Mouse (Mus musculus): ENCODE measurements around the gene Gfm2. TPM values are rescaled to one million over a fixed set of nuclear protein-coding genes. Genes with fewer than 3 reads are reported as not detected.

Gene Gfm2
- polyA plus RNA-seq, 1 experiment, result 31.1 TPM

DNA sequence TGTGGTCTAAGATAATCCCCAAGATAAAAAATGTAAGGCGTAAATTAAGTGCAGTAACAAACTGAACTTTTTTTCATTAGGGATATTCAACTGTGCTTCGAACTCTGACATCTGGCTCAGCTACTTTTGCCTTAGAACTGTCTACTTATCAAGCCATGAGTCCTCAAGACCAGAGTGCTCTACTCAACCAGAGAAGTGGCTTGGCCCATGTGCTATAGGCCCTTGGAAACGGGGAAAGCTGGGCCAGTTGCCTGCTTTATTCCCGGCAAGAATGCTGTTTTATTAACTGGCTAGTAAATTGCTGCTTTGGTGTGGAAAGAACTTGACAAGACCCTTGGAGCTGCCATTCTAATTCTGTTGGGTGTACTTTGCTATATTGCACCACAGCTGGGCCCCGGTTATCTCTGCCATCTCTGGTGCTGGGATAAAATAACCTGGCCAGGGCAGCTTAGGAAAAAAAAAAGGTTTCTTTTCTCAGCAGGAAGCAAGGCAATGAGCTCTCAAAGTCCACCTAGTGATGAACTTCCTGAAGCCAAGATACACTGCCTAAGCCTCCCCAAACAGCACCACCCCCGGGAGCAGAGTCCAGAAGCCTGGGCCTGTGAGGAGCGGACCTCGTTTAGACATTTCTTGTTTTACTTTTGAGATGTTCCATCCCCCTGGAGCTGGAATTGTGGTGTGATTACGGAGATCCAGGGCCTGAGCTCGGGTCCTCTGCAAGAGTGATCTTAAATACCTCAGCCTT lies 38.0 kb downstream of the Gfm2 start:
- no peak overlapping the region for H3K27ac ChIP-seq (ENCODE audit: control insufficient read depth, insufficient read depth, low read length)
- H3K36me3 ChIP-seq (ENCODE audit: control insufficient read depth, insufficient read depth, low read length), result peaks cover 67% of the 10 kb centered on the region
- no peak overlapping the region for H3K4me3 ChIP-seq (ENCODE audit: control insufficient read depth, insufficient read depth, low read length)
- DNase-seq, result no peak
- H3K4me1 ChIP-seq (replicated peaks; ENCODE audit: control insufficient read depth, insufficient read depth, low read length), result no peaks in the 10 kb centered on the region
- TF ChIP-seq CTCF (IDR thresholded peaks at IDR 0.05; ENCODE audit: borderline replicate concordance, control insufficient read depth, extremely low read depth, insufficient read depth, low read length, poor library complexity) (no peak), POLR2A (IDR thresholded peaks at IDR 0.05; ENCODE audit: control insufficient read depth, extremely low read depth, insufficient read depth, low read length, poor library complexity) (no peak)
- H3K27me3 ChIP-seq (ENCODE audit: control insufficient read depth, insufficient read depth, low read length), result no peaks in the 10 kb centered on the region
- 91% methylated on average over 10 of the region's 10 CpGs for WGBS

DNA sequence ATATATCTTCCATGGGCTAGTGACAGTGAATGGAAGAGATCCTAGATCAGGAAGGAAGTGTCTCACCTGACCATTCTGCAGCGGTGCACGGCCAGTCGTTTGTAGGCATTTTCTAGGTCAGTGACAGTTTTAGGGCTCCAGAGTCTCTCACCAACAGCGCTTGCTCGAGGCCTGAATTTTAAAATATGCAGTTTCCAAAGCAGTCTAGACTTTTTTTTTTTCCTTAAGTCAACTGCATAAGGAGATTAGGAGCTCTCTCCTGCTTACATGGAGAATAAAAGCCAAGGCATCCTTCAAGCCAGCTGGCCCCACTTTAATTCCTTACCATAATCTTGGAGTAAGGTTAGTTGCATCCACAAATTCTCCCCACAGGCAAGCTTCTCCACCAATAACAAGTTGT lies 39.0 kb downstream of the Gfm2 start:
- TF ChIP-seq POLR2A (IDR thresholded peaks at IDR 0.05; ENCODE audit: control insufficient read depth, extremely low read depth, insufficient read depth, low read length, poor library complexity), result no peak
- no peak for TF ChIP-seq CTCF (IDR thresholded peaks at IDR 0.05; ENCODE audit: borderline replicate concordance, control insufficient read depth, extremely low read depth, insufficient read depth, low read length, poor library complexity)
- Histone ChIP-seq H3K27ac (ENCODE audit: control insufficient read depth, insufficient read depth, low read length) (no peak overlapping the region), H3K4me1 (replicated peaks; ENCODE audit: control insufficient read depth, insufficient read depth, low read length) (no peaks in the 10 kb centered on the region), H3K27me3 (ENCODE audit: control insufficient read depth, insufficient read depth, low read length) (no peaks in the 10 kb centered on the region), H3K36me3 (ENCODE audit: control insufficient read depth, insufficient read depth, low read length) (peaks cover 67% of the 10 kb centered on the region), H3K4me3 (ENCODE audit: control insufficient read depth, insufficient read depth, low read length) (no peak overlapping the region)
- 90% methylated on average over 5 of the region's 5 CpGs for WGBS
- DNase-seq, result no peak

DNA sequence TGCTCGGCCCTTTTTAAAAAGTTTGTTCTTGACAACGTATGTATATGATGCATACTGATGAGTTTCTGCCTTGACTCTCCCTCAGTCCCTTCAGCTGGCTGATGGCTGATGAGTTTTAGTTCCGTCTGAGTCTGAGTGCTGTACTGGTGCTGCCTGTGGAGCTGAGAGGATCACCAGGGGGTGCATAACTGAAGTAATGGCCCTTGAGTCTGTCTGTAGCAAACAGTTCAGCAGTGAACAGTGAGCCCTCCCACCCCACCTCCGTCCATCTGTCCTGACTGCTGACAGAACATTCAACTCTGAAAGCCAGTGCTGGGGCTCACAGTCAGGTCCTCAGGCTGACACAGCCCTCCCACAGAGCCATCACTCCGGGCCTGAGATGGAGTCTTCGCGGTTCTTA lies 41.2 kb downstream of the Gfm2 start:
- Histone ChIP-seq H3K27me3 (ENCODE audit: control insufficient read depth, insufficient read depth, low read length) (no peaks in the 10 kb centered on the region), H3K4me1 (replicated peaks; ENCODE audit: control insufficient read depth, insufficient read depth, low read length) (no peaks in the 10 kb centered on the region), H3K27ac (ENCODE audit: control insufficient read depth, insufficient read depth, low read length) (no peak overlapping the region), H3K4me3 (ENCODE audit: control insufficient read depth, insufficient read depth, low read length) (no peak overlapping the region), H3K36me3 (ENCODE audit: control insufficient read depth, insufficient read depth, low read length) (peaks cover 60% of the 10 kb centered on the region)
- DNase-seq, result no peak
- WGBS, result 96% methylated on average over 7 of the region's 7 CpGs
- TF ChIP-seq POLR2A (IDR thresholded peaks at IDR 0.05; ENCODE audit: control insufficient read depth, extremely low read depth, insufficient read depth, low read length, poor library complexity), result no peak
- TF ChIP-seq CTCF (IDR thresholded peaks at IDR 0.05; ENCODE audit: borderline replicate concordance, control insufficient read depth, extremely low read depth, insufficient read depth, low read length, poor library complexity), result no peak

DNA sequence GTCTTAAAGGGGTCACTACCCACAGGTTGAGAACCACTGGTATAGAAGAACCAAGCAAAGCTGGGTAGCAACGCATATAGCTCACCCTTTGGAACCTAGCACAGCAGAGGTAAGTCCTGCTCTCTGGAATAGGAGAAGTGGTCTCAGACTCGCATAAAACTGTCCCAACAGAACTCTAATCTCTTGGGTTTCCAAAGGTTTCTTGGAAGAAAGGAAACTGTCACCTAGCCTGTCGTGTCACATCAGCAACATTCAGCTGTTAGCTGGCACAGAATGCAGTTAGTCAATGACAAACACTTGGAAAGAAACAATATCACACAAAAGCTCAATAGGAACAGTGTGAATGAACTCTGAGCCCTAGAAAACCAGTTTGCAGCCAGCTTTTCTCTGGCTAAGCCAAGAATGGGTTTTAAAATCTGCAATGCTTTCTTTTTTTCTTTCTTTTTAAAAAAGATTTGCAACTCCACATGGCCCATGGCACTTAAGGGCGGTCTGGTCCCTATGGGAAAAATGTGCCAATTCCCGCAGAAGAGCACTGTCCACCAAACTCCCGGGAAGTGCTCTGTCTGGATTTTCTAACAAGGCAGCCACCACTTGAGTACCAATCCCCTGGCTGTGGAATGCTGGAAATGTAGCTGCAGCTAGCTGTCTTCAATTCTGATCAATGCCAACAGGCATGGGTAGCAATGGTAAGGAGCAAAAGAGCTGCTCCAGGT lies 42.5 kb downstream of the Gfm2 start:
- Histone ChIP-seq H3K27ac (ENCODE audit: control insufficient read depth, insufficient read depth, low read length) (no peak overlapping the region), H3K27me3 (ENCODE audit: control insufficient read depth, insufficient read depth, low read length) (no peaks in the 10 kb centered on the region), H3K36me3 (ENCODE audit: control insufficient read depth, insufficient read depth, low read length) (peaks cover 47% of the 10 kb centered on the region), H3K4me3 (ENCODE audit: control insufficient read depth, insufficient read depth, low read length) (no peak overlapping the region), H3K4me1 (replicated peaks; ENCODE audit: control insufficient read depth, insufficient read depth, low read length) (no peaks in the 10 kb centered on the region)
- DNase-seq, result no peak
- TF ChIP-seq CTCF (IDR thresholded peaks at IDR 0.05; ENCODE audit: borderline replicate concordance, control insufficient read depth, extremely low read depth, insufficient read depth, low read length, poor library complexity), result no peak
- TF ChIP-seq POLR2A (IDR thresholded peaks at IDR 0.05; ENCODE audit: control insufficient read depth, extremely low read depth, insufficient read depth, low read length, poor library complexity), result no peak
- 97% methylated on average over 6 of the region's 6 CpGs for WGBS

DNA sequence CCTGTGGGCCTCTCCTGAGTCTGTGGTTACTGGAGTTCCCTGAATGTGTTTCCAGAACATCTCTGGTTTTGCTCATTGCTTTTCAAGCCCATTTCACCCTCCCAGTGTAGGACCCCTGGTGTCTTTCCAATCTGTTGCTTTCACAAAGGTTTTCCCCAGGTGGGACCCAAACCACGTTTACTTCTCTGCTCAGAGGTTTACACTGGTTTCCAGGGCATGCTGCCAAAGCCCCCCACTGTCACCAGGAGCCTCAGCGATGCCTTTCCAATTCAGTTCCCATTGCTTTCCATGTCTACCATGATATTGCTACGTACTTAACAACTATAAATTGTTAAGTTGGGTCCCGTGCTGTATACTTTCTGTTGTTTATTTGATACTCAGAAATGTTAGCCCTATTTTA lies 45.1 kb downstream of the Gfm2 start:
- no peak overlapping the region for H3K4me3 ChIP-seq (ENCODE audit: control insufficient read depth, insufficient read depth, low read length)
- H3K36me3 ChIP-seq (ENCODE audit: control insufficient read depth, insufficient read depth, low read length), result peaks cover 26% of the 10 kb centered on the region
- H3K27me3 ChIP-seq (ENCODE audit: control insufficient read depth, insufficient read depth, low read length), result no peaks in the 10 kb centered on the region
- no peak for DNase-seq
- no peak for TF ChIP-seq CTCF (IDR thresholded peaks at IDR 0.05; ENCODE audit: borderline replicate concordance, control insufficient read depth, extremely low read depth, insufficient read depth, low read length, poor library complexity)
- no peak for TF ChIP-seq POLR2A (IDR thresholded peaks at IDR 0.05; ENCODE audit: control insufficient read depth, extremely low read depth, insufficient read depth, low read length, poor library complexity)
- no peaks in the 10 kb centered on the region for H3K4me1 ChIP-seq (replicated peaks; ENCODE audit: control insufficient read depth, insufficient read depth, low read length)
- WGBS, result 91% methylated on average over 4 of the region's 4 CpGs
- no peak overlapping the region for H3K27ac ChIP-seq (ENCODE audit: control insufficient read depth, insufficient read depth, low read length)

DNA sequence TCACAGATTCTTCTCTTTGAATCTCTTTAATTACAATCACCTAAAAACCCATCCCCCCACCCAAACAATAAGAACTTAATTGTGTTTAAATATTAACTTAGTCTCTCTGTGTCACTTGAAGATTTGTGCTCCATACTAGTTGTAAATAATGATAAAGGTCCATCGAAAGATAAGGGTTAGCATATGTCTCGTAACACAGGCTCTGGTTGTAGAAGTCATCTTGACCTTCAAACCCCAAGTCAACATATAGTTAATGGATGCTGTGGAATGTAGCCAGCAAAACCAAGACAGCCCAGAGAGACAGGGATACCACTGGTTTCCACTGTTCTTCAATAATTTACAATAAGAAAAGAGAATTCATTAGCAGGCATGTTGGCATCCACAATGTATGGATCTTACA lies 46.4 kb downstream of the Gfm2 start:
- WGBS, result 97% methylated on average over 2 of the region's 2 CpGs
- no peak for DNase-seq

More for the DNA sequence above, 46.4 kb downstream of the Gfm2 start:
- no peak for TF ChIP-seq CTCF (IDR thresholded peaks at IDR 0.05; ENCODE audit: borderline replicate concordance, control insufficient read depth, extremely low read depth, insufficient read depth, low read length, poor library complexity)
- TF ChIP-seq POLR2A (IDR thresholded peaks at IDR 0.05; ENCODE audit: control insufficient read depth, extremely low read depth, insufficient read depth, low read length, poor library complexity), result no peak
- Histone ChIP-seq H3K4me3 (ENCODE audit: control insufficient read depth, insufficient read depth, low read length) (no peak overlapping the region), H3K27me3 (ENCODE audit: control insufficient read depth, insufficient read depth, low read length) (no peaks in the 10 kb centered on the region), H3K4me1 (replicated peaks; ENCODE audit: control insufficient read depth, insufficient read depth, low read length) (no peaks in the 10 kb centered on the region), H3K27ac (ENCODE audit: control insufficient read depth, insufficient read depth, low read length) (no peak overlapping the region), H3K36me3 (ENCODE audit: control insufficient read depth, insufficient read depth, low read length) (peaks cover 17% of the 10 kb centered on the region)

Data from thymus, adult 2 months (tissue).